ENCODE assay signal across 30 mouse cellular contexts in the genomic region with DNA sequence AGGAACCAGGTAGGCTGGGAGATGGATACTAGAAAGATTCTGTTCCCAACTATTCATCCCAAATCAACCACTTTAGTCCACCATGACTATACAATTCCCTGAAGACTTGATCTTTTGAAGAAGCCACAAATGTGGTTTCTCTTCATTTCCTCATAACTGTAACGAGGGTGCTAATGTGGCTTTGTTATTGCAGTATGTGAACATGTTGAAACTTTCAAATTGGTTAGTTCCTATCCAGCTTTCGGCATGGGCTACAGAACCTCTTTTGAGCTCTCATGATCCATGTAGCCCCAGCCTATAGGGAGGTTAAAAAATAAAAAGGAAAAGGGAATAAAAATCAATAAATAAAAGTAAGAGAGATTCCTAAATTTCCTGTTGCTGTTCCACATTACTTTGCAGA. TPM values are rescaled to one million over a fixed set of nuclear protein-coding genes. Genes with fewer than 3 reads are reported as not detected.
DNase-seq lines count a peak whose midpoint lies in the region; ATAC-seq and TF ChIP-seq lines count a peak whose summit lies in the region.
"Had no signal": no experiment of that assay in that cellular context is flagged by ENCODE, and none has a peak within 500 bp of the region (broad histone marks: within the 10 kb centered on the region; RNA-seq: fewer than 3 reads in every experiment).

No protein-coding gene starts in this region.

- peak; percentile 64 to 65; a peak in 3 of 4 replicates for ATAC-seq in hematopoietic stem cell, adult 5-6 weeks (replicated peaks in 1 of 2; ENCODE audit: insufficient read depth in 1 of 2, low FRiP score in 2 of 2, low TSS enrichment in 1 of 2, low read depth in 1 of 2, poor library complexity in 2 of 2, severe bottlenecking in 2 of 2)
- peak; percentile 73 for ATAC-seq in monocyte, adult 5-6 weeks (replicated peaks; ENCODE audit: insufficient number of reproducible peaks, low FRiP score, low TSS enrichment, poor library complexity, severe bottlenecking)
- ATAC-seq in kidney, embryonic 16.5 days (ENCODE audit: low FRiP score, low TSS enrichment): no peak
- ATAC-seq: activated CD4-positive, CD25-positive, alpha-beta regulatory T cell, adult 4 months; intestine, embryonic 15.5 days; liver, embryonic 12.5 days; midbrain, embryonic 16.5 days had no signal

- TF ChIP-seq CTCF in bone marrow macrophage, adult 2 months (IDR thresholded peaks at IDR 0.05; ENCODE audit: low read depth, low read length): no peak

- no peak for TF ChIP-seq POLR2A in bone marrow macrophage, adult 2 months (IDR thresholded peaks at IDR 0.05; ENCODE audit: borderline replicate concordance, low read depth, low read length)

- 80% methylated on average over 2 of the region's 2 CpGs for WGBS in forebrain, embryonic 10.5 days
- WGBS in kidney, embryonic 16.5 days: 91% methylated on average over 2 of the region's 2 CpGs

- H3K27me3 ChIP-seq in forebrain, embryonic 10.5 days (ENCODE audit: poor library complexity, severe bottlenecking): no peaks in the 10 kb centered on the region
- no peaks in the 10 kb centered on the region for H3K27me3 ChIP-seq in kidney, embryonic 16.5 days (ENCODE audit: insufficient read depth, low read length)
- H3K27me3 ChIP-seq: CH12.LX; embryonic facial prominence, embryonic 13.5 days; forebrain, embryonic 12.5 days; heart, embryonic 12.5 days; intestine, embryonic 15.5 days; limb, embryonic 13.5 days; liver, embryonic 12.5 days; neural tube, embryonic 13.5 days had no signal

- no peaks in the 10 kb centered on the region for H3K9me3 ChIP-seq in forebrain, embryonic 10.5 days
- H3K9me3 ChIP-seq in kidney, embryonic 16.5 days (ENCODE audit: low read length): peaks cover 3% of the 10 kb centered on the region; the same call in 1 of the 2 replicates
- H3K9me3 ChIP-seq: embryonic facial prominence, embryonic 13.5 days; forebrain, embryonic 12.5 days; heart, embryonic 12.5 days; hindbrain, embryonic 10.5 days; intestine, embryonic 15.5 days; limb, embryonic 13.5 days; liver, embryonic 12.5 days; neural tube, embryonic 13.5 days had no signal

- no peaks in the 10 kb centered on the region for H3K36me3 ChIP-seq in forebrain, embryonic 10.5 days (replicated peaks)
- no peaks in the 10 kb centered on the region for H3K36me3 ChIP-seq in kidney, embryonic 16.5 days (ENCODE audit: insufficient read depth, low read length)
- H3K36me3 ChIP-seq: embryonic facial prominence, embryonic 13.5 days; forebrain, embryonic 12.5 days; heart, embryonic 12.5 days; hindbrain, embryonic 10.5 days; intestine, embryonic 15.5 days; limb, embryonic 13.5 days; liver, embryonic 12.5 days; neural tube, embryonic 13.5 days had no signal

- H3K27ac ChIP-seq in bone marrow macrophage, adult 2 months (ENCODE audit: insufficient read depth, low read depth, low read length): peak overlapping the region; percentile 76
- no peak overlapping the region for H3K27ac ChIP-seq in forebrain, embryonic 10.5 days
- H3K27ac ChIP-seq in kidney, embryonic 16.5 days (ENCODE audit: low read length): no peak overlapping the region
- H3K27ac ChIP-seq: embryonic facial prominence, embryonic 13.5 days; forebrain, embryonic 12.5 days; hindbrain, embryonic 10.5 days; intestine, embryonic 15.5 days; left cerebral cortex, adult 2 months; limb, embryonic 13.5 days; liver, embryonic 12.5 days; neural tube, embryonic 13.5 days had no signal

- no peak overlapping the region for H3K4me3 ChIP-seq in bone marrow macrophage, adult 2 months (ENCODE audit: insufficient read depth, low read length)
- no peak overlapping the region for H3K4me3 ChIP-seq in forebrain, embryonic 10.5 days
- no peak overlapping the region for H3K4me3 ChIP-seq in kidney, embryonic 16.5 days (ENCODE audit: low read length)
- H3K4me3 ChIP-seq: embryonic facial prominence, embryonic 13.5 days; erythroblast, embryonic 14.5 days; forebrain, embryonic 12.5 days; heart, embryonic 12.5 days; hindbrain, embryonic 10.5 days; intestine, embryonic 15.5 days; left cerebral cortex, adult 2 months; limb, embryonic 13.5 days; liver, embryonic 12.5 days; myocyte; neural tube, embryonic 13.5 days had no signal

- peak; percentile 88 for DNase-seq in 416B (ENCODE audit: low read depth)
- DNase-seq in forebrain, embryonic 10.5 days (ENCODE audit: extremely low spot score, low spot score): no peak
- DNase-seq in spleen, adult 18-20 months: no peak
- DNase-seq: adrenal gland, adult 2 months; cerebellum, adult 9-10 months; cerebellum, postnatal 36 days; embryo, embryonic 11 days; lung, postnatal 4 days; retina, postnatal 1 day; right cerebral cortex, postnatal 14 days; thymus, postnatal 25 days had no signal

- H3K4me2 ChIP-seq in kidney, embryonic 16.5 days (replicated peaks; ENCODE audit: low read depth, low read length): no peak overlapping the region
- H3K4me2 ChIP-seq: embryonic facial prominence, embryonic 13.5 days; forebrain, embryonic 12.5 days; heart, embryonic 12.5 days; intestine, embryonic 15.5 days; limb, embryonic 13.5 days; liver, embryonic 12.5 days; midbrain, embryonic 11.5 days; neural tube, embryonic 13.5 days had no signal

- H3K4me1 ChIP-seq in bone marrow macrophage, adult 2 months (ENCODE audit: control insufficient read depth, insufficient read depth, low read length): peaks cover 21% of the 10 kb centered on the region
- H3K4me1 ChIP-seq in forebrain, embryonic 10.5 days: no peaks in the 10 kb centered on the region
- H3K4me1 ChIP-seq in kidney, embryonic 16.5 days (ENCODE audit: insufficient read depth, low read length): no peaks in the 10 kb centered on the region
- H3K4me1 ChIP-seq: embryonic facial prominence, embryonic 13.5 days; forebrain, embryonic 12.5 days; heart, embryonic 12.5 days; intestine, embryonic 15.5 days; limb, embryonic 13.5 days; neural tube, embryonic 13.5 days had no signal

- no peak overlapping the region for H3K9ac ChIP-seq in kidney, embryonic 16.5 days (replicated peaks; ENCODE audit: low read length)
- H3K9ac ChIP-seq: embryonic facial prominence, embryonic 13.5 days; forebrain, embryonic 12.5 days; heart, embryonic 12.5 days; intestine, embryonic 15.5 days; limb, embryonic 13.5 days; liver, embryonic 12.5 days; neural tube, embryonic 13.5 days had no signal

RNA-seq across cellular contexts. Expression of gene Stxbp5, which starts 6.6 kb away (rescaled TPM):
- 43.3 and 48.5 TPM in 2 replicates for polyA plus RNA-seq in bone marrow macrophage, adult 2 months (2012; ENCODE audit: insufficient read depth, insufficient read length, missing spikeins)
- 56.1 and 62.3 TPM in 2 replicates for total RNA-seq in hematopoietic stem cell, adult 5-6 weeks (2017)
- 16.6 to 28.0 TPM (median 19.0 TPM) in 3 replicates for total RNA-seq in monocyte, adult 5-6 weeks (2017)
- polyA plus RNA-seq in forebrain, embryonic 10.5 days (2016; fragmentation: Nextera tagmentation; extraction: Ambion mirVana): 2.7 and 4.2 TPM in 2 replicates
- polyA plus RNA-seq in kidney, embryonic 16.5 days (2015; fragmentation: Nextera tagmentation; extraction: Ambion mirVana): 3.6 TPM in 2 replicates
